Mouse (Mus musculus) embryo, embryonic 11 days (tissue): ENCODE results near the gene Dusp16.
A peak's percentile ranks its signal among the peaks of the same experiment; 100 is the strongest.

Experiments used
- DNase-seq: peaks from one replicate; pipeline ENCODE4 v3.0.0-alpha.2; 2015

Dusp16 gene

GRCm38 (mm10) chr6:134791251-134792118 is 940 bp downstream of the Dusp16 start:
- peak; percentile 27 for DNase-seq

GRCm38 (mm10) chr6:134789100-134789499 is 3.3 kb downstream of the Dusp16 start:
- no peak for DNase-seq

GRCm38 (mm10) chr6:134786426-134786825 is 6.0 kb downstream of the Dusp16 start:
- DNase-seq, result no peak

GRCm38 (mm10) chr6:134782900-134783299 is 9.5 kb downstream of the Dusp16 start:
- DNase-seq, result no peak

GRCm38 (mm10) chr6:134781494-134781913 is 10.9 kb downstream of the Dusp16 start:
- no peak for DNase-seq

- DNase-seq, result no peak
These were observed 12.4 kb downstream of the Dusp16 start for GRCm38 (mm10) chr6:134780024-134780423.

- peak; percentile 31 for DNase-seq
These were observed 18.5 kb downstream of the Dusp16 start for GRCm38 (mm10) chr6:134773961-134774360.

GRCm38 (mm10) chr6:134773292-134773893 is 19.0 kb downstream of the Dusp16 start:
- no peak for DNase-seq

- no peak for DNase-seq
These were observed 22.1 kb downstream of the Dusp16 start for GRCm38 (mm10) chr6:134770339-134770738.

GRCm38 (mm10) chr6:134764441-134765061 is 27.9 kb downstream of the Dusp16 start:
- DNase-seq, result no peak

- no peak for DNase-seq
These were observed 29.0 kb downstream of the Dusp16 start for GRCm38 (mm10) chr6:134763436-134763835.

- peak; percentile 24 for DNase-seq
These were observed 30.6 kb downstream of the Dusp16 start for GRCm38 (mm10) chr6:134761808-134762207.

- peak; percentile 17 for DNase-seq
These were observed 31.4 kb downstream of the Dusp16 start for GRCm38 (mm10) chr6:134760926-134761544.

GRCm38 (mm10) chr6:134756058-134756457 is 36.4 kb downstream of the Dusp16 start:
- no peak for DNase-seq

- no peak for DNase-seq
These were observed 38.6 kb downstream of the Dusp16 start for GRCm38 (mm10) chr6:134753858-134754257.

- DNase-seq, result no peak
These were observed 39.0 kb downstream of the Dusp16 start for GRCm38 (mm10) chr6:134753412-134753811.

GRCm38 (mm10) chr6:134751883-134752647 is 40.4 kb downstream of the Dusp16 start:
- DNase-seq, result peak; percentile 56

GRCm38 (mm10) chr6:134751087-134751486 is 41.3 kb downstream of the Dusp16 start:
- DNase-seq, result no peak

GRCm38 (mm10) chr6:134748126-134748525 is 44.3 kb downstream of the Dusp16 start:
- DNase-seq, result no peak

GRCm38 (mm10) chr6:134745876-134746275 is 46.5 kb downstream of the Dusp16 start:
- no peak for DNase-seq

GRCm38 (mm10) chr6:134743568-134743967 is 48.9 kb downstream of the Dusp16 start:
- DNase-seq, result no peak

GRCm38 (mm10) chr6:134736853-134737252 is 55.6 kb downstream of the Dusp16 start:
- DNase-seq, result no peak
